Mouse (Mus musculus): ENCODE measurements around the gene Sox11. TPM values are rescaled to one million over a fixed set of nuclear protein-coding genes. Genes with fewer than 3 reads are reported as not detected.

Gene Sox11
- polyA plus RNA-seq, 1 experiment from 2014 or later = 204 TPM

- H3K4me2 ChIP-seq = peak overlapping the region; percentile 70
Measured at GRCm38 (mm10) chr12:27335356-27336055, 6.9 kb downstream of the Sox11 start.

DNA sequence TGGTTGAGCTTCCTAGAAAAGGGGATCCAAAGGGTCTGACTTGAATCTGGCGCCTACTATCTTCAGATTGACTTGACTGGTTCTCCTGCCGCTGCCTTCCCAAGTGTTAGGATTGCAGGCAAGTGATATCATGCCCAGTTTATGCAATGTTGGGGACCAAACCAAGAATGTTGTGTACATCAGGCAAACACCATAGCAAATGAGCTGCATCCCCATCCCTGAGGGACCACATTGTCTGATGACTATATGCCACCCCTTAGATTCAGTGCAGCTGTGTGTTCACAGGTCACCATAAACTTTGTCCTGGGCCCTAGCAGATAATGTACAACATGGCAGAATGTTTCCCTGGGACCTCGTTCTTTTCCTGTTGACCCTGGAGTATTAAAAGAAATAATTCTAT lies 8.8 kb downstream of the Sox11 start:
- no peak for ATAC-seq (ENCODE audit: insufficient number of reproducible peaks, insufficient read depth, low FRiP score, low TSS enrichment, low read depth)
- Histone ChIP-seq H3K36me3 (peaks cover 13% of the 10 kb centered on the region), H3K4me3 (no peak overlapping the region), H3K4me2 (no peak overlapping the region), H3K4me1 (peaks cover 19% of the 10 kb centered on the region), H3K27me3 (no peaks in the 10 kb centered on the region), H3K27ac (no peak overlapping the region), H3K9ac (no peak overlapping the region), H3K9me3 (no peaks in the 10 kb centered on the region)
- 81% methylated on average over 3 of the region's 3 CpGs for WGBS

More at GRCm38 (mm10) chr12:27335356-27336055, 6.9 kb downstream of the Sox11 start:
- no peak for ATAC-seq (ENCODE audit: insufficient number of reproducible peaks, insufficient read depth, low FRiP score, low TSS enrichment, low read depth)
- 42% methylated on average over 11 of the region's 11 CpGs for WGBS
- H3K27ac ChIP-seq = peak overlapping the region; percentile 80
- H3K4me3 ChIP-seq = peak overlapping the region; percentile 97
- H3K27me3 ChIP-seq = no peaks in the 10 kb centered on the region
- H3K4me1 ChIP-seq = peaks cover 19% of the 10 kb centered on the region
- H3K9ac ChIP-seq = peak overlapping the region; percentile 72; the same call in 1 of the 2 replicates
- H3K36me3 ChIP-seq = peaks cover 24% of the 10 kb centered on the region
- no peaks in the 10 kb centered on the region for H3K9me3 ChIP-seq

GRCm38 (mm10) chr12:27323423-27323822 lies 19.0 kb downstream of the Sox11 start:
- Histone ChIP-seq H3K36me3 (no peaks in the 10 kb centered on the region), H3K27ac (no peak overlapping the region), H3K9me3 (no peaks in the 10 kb centered on the region), H3K4me1 (no peaks in the 10 kb centered on the region), H3K9ac (no peak overlapping the region), H3K27me3 (no peaks in the 10 kb centered on the region), H3K4me3 (no peak overlapping the region), H3K4me2 (no peak overlapping the region)
- WGBS = 72% methylated on average over 1 of the region's 1 CpGs
- no peak for ATAC-seq (ENCODE audit: insufficient number of reproducible peaks, insufficient read depth, low FRiP score, low TSS enrichment, low read depth)

DNA sequence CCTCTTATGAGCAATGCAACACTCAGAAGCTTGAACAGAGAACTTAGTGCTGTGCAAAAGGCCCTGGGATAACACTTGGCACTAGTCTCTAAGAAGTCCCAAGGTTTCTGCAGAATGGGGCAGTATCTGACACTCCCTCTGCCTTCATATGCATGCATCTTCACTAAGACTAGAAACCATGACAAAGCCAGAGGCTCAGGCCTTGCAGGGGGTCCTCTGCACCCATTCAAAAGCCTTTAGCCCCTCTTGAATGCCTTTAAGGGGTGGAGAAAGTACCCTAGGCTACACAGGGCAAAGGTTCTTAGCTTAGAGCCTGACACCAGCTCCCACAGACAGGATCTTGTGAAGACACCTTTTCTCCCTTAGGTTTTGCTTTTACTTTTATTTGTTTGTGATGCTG lies 21.7 kb downstream of the Sox11 start:
- H3K4me1 ChIP-seq = no peaks in the 10 kb centered on the region
- H3K9ac ChIP-seq = no peak overlapping the region
- no peaks in the 10 kb centered on the region for H3K9me3 ChIP-seq
- no peak overlapping the region for H3K4me2 ChIP-seq
- H3K27ac ChIP-seq = no peak overlapping the region
- no peak overlapping the region for H3K4me3 ChIP-seq
- H3K36me3 ChIP-seq = no peaks in the 10 kb centered on the region
- no peaks in the 10 kb centered on the region for H3K27me3 ChIP-seq
- ATAC-seq (ENCODE audit: insufficient number of reproducible peaks, insufficient read depth, low FRiP score, low TSS enrichment, low read depth) = no peak

- no peaks in the 10 kb centered on the region for H3K9me3 ChIP-seq
- H3K9ac ChIP-seq = no peak overlapping the region
- H3K4me1 ChIP-seq = peaks cover 27% of the 10 kb centered on the region
- no peak overlapping the region for H3K27ac ChIP-seq
- ATAC-seq (ENCODE audit: insufficient number of reproducible peaks, insufficient read depth, low FRiP score, low TSS enrichment, low read depth) = no peak
- H3K36me3 ChIP-seq = no peaks in the 10 kb centered on the region
- no peak overlapping the region for H3K4me2 ChIP-seq
- no peak overlapping the region for H3K4me3 ChIP-seq
- no peaks in the 10 kb centered on the region for H3K27me3 ChIP-seq
- 81% methylated on average over 8 of the region's 8 CpGs for WGBS
Measured at GRCm38 (mm10) chr12:27312985-27313384, 29.4 kb downstream of the Sox11 start.

DNA sequence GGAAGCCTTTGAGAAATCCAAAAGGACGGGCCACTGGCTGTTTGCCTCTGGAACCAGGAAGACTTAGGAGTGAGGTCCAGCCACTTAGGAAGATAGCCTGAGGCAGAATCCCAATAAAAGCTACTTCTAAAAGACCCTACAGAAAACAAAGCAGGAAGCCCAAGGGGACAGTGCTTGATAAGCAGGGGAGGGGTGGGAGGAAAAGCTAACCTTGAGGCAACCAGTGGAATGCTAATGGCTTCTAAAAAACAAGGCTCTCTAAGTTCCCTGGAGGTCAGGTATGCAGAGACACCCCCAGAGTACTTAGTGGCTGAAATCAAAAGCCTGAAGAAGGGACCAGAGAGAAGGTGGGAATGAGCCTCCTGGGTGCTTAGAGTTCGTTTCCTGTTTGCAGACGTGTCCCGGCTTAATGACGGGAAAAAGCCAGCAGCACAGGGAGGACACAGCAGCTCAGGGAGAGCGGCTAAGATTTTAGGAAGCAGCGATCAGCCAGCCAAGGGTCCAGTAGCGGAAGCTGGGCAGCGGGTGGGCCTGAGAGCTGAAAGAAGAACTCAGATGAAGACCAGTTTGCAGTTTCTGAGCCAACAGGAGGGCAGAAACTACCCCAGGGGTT lies 30.4 kb downstream of the Sox11 start:
- Histone ChIP-seq H3K4me3 (no peak overlapping the region), H3K4me1 (peaks cover 27% of the 10 kb centered on the region), H3K36me3 (no peaks in the 10 kb centered on the region), H3K9ac (no peak overlapping the region), H3K27ac (0 out of 2 replicates have a peak overlapping the region, but pooled peaks have one; percentile 33), H3K27me3 (no peaks in the 10 kb centered on the region), H3K4me2 (no peak overlapping the region), H3K9me3 (no peaks in the 10 kb centered on the region)
- ATAC-seq (ENCODE audit: insufficient number of reproducible peaks, insufficient read depth, low FRiP score, low TSS enrichment, low read depth) = no peak
- 17% methylated on average over 9 of the region's 9 CpGs for WGBS

- Histone ChIP-seq H3K4me2 (peak overlapping the region; percentile 28), H3K4me1 (peaks cover 27% of the 10 kb centered on the region), H3K27ac (peak overlapping the region; percentile 72), H3K4me3 (no peak overlapping the region), H3K27me3 (no peaks in the 10 kb centered on the region), H3K9ac (no peak overlapping the region), H3K36me3 (no peaks in the 10 kb centered on the region), H3K9me3 (no peaks in the 10 kb centered on the region)
- 29% methylated on average over 5 of the region's 5 CpGs for WGBS
- no peak for ATAC-seq (ENCODE audit: insufficient number of reproducible peaks, insufficient read depth, low FRiP score, low TSS enrichment, low read depth)
Measured at GRCm38 (mm10) chr12:27311316-27311832, 31.0 kb downstream of the Sox11 start.

- H3K9ac ChIP-seq = no peak overlapping the region
- peak overlapping the region; percentile 72 for H3K27ac ChIP-seq
- ATAC-seq (ENCODE audit: insufficient number of reproducible peaks, insufficient read depth, low FRiP score, low TSS enrichment, low read depth) = peak; percentile 43; the same call in 1 of the 2 replicates
- no peaks in the 10 kb centered on the region for H3K36me3 ChIP-seq
- peak overlapping the region; percentile 28 for H3K4me2 ChIP-seq
- peaks cover 27% of the 10 kb centered on the region for H3K4me1 ChIP-seq
- no peaks in the 10 kb centered on the region for H3K27me3 ChIP-seq
- no peaks in the 10 kb centered on the region for H3K9me3 ChIP-seq
- WGBS = 41% methylated on average over 13 of the region's 13 CpGs
- no peak overlapping the region for H3K4me3 ChIP-seq
Measured at GRCm38 (mm10) chr12:27310703-27311102, 31.7 kb downstream of the Sox11 start.

DNA sequence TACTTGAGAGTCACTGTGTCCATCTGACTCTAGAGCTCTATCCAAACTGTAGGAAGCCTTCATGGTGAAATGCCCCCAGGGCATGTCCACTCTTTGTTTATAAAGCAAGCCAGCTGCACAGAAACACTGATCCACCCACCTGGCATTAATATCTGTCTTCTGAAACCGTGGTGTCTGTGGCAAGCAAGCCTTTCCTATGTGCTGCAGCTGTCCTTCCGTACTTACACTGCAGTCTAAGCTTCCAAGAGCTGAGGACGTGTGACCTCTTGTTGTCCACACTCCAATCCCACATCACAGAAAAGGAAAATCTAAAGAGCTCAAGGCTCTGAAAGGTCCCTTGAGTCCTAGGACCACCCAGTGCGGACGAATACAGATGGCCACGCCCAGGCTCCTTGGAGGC lies 32.4 kb downstream of the Sox11 start:
- H3K9ac ChIP-seq = no peak overlapping the region
- peaks cover 30% of the 10 kb centered on the region for H3K4me1 ChIP-seq
- H3K27me3 ChIP-seq = no peaks in the 10 kb centered on the region
- H3K4me3 ChIP-seq = no peak overlapping the region
- ATAC-seq (ENCODE audit: insufficient number of reproducible peaks, insufficient read depth, low FRiP score, low TSS enrichment, low read depth) = no peak
- no peaks in the 10 kb centered on the region for H3K9me3 ChIP-seq
- WGBS = 63% methylated on average over 6 of the region's 6 CpGs
- H3K27ac ChIP-seq = no peak overlapping the region
- H3K36me3 ChIP-seq = no peaks in the 10 kb centered on the region
- no peak overlapping the region for H3K4me2 ChIP-seq

GRCm38 (mm10) chr12:27304713-27305437 lies 37.5 kb downstream of the Sox11 start:
- WGBS = 43% methylated on average over 2 of the region's 2 CpGs
- H3K4me1 ChIP-seq = peaks cover 4% of the 10 kb centered on the region
- no peak overlapping the region for H3K4me2 ChIP-seq
- no peak overlapping the region for H3K9ac ChIP-seq
- no peak overlapping the region for H3K27ac ChIP-seq
- no peaks in the 10 kb centered on the region for H3K36me3 ChIP-seq
- H3K9me3 ChIP-seq = no peaks in the 10 kb centered on the region
- H3K4me3 ChIP-seq = no peak overlapping the region
- no peak for ATAC-seq (ENCODE audit: insufficient number of reproducible peaks, insufficient read depth, low FRiP score, low TSS enrichment, low read depth)
- H3K27me3 ChIP-seq = no peaks in the 10 kb centered on the region

- no peak for ATAC-seq (ENCODE audit: insufficient number of reproducible peaks, insufficient read depth, low FRiP score, low TSS enrichment, low read depth)
- H3K27me3 ChIP-seq = no peaks in the 10 kb centered on the region
- H3K36me3 ChIP-seq = no peaks in the 10 kb centered on the region
- H3K4me2 ChIP-seq = no peak overlapping the region
- 75% methylated on average over 6 of the region's 6 CpGs for WGBS
- H3K4me1 ChIP-seq = 0 out of 2 replicates have a peak, but pooled peaks cover 7% of the 10 kb centered on the region
- no peaks in the 10 kb centered on the region for H3K9me3 ChIP-seq
- H3K27ac ChIP-seq = no peak overlapping the region
- H3K4me3 ChIP-seq = no peak overlapping the region
- no peak overlapping the region for H3K9ac ChIP-seq
Measured at GRCm38 (mm10) chr12:27303190-27303589, 39.2 kb downstream of the Sox11 start.

Data from embryonic facial prominence, embryonic 13.5 days (tissue).